Mouse (Mus musculus) liver, embryonic 14.5 days (tissue): Measurements from ENCODE around the gene Gm4707. TPM values are rescaled to one million over a fixed set of nuclear protein-coding genes. Genes with fewer than 3 reads are reported as not detected.

Experiments used
- ATAC-seq: fragments of 200-750 bp; cut with Nextera tagmentation; 2 replicates; pipeline ENCODE4 v1.8.0; 2017; ENCODE audit warnings: moderate number of reproducible peaks, mild to moderate bottlenecking, moderate library complexity; ENCODE audit not compliant: insufficient read depth
- DNase-seq, 3 experiments: peaks; one replicate each; pipeline ENCODE4 v3.0.0-alpha.2; 2012 to 2013; ENCODE audit warnings: low read depth in 3 of 3, low spot score in 3 of 3
- H3K27ac ChIP-seq: fragments of 300-500 bp; sonication (generic); 2 replicates; pipeline ENCODE4 v1.5.1; 2014; ENCODE audit warnings: moderate library complexity, mild to moderate bottlenecking, control low read depth, inconsistent platforms
- H3K27me3 ChIP-seq: fragments of 300-500 bp; sonication (generic); 2 replicates; pipeline ENCODE4 v1.6.1; 2014; ENCODE audit warnings: mild to moderate bottlenecking, low read length, moderate library complexity; ENCODE audit not compliant: control insufficient read depth, insufficient read depth
- H3K36me3 ChIP-seq: fragments of 300-500 bp; sonication (generic); replicated peaks from 2 replicates; pipeline ENCODE4 v1.6.1; 2014; ENCODE audit warnings: low read depth; ENCODE audit not compliant: control insufficient read depth, insufficient read depth
- H3K4me1 ChIP-seq, 2 experiments: fragments of 200-500 bp in 1 of 2; fragments of 300-500 bp in 1 of 2; sonication (generic) in 1 of 2; replicated peaks; 2 replicates each; pipeline ENCODE4 v1.6.1; 2012 to 2014; ENCODE audit warnings: antibody characterized with exemption in 1 of 2, inconsistent platforms in 1 of 2, low read length in 1 of 2; ENCODE audit not compliant: control insufficient read depth in 2 of 2, insufficient read depth in 2 of 2
- H3K4me2 ChIP-seq: fragments of 300-500 bp; sonication (generic); 2 replicates; pipeline ENCODE4 v1.6.1; 2014; ENCODE audit warnings: low read depth, mild to moderate bottlenecking, control low read depth, moderate library complexity
- H3K4me3 ChIP-seq, 2 experiments: fragments of 200-500 bp in 1 of 2; fragments of 300-500 bp in 1 of 2; sonication (generic) in 1 of 2; 2 replicates each; pipeline ENCODE4 v1.5.1; 2012 to 2014; ENCODE audit warnings: low read depth in 2 of 2, low read length in 2 of 2, mild to moderate bottlenecking in 2 of 2, control low read depth in 1 of 2, inconsistent platforms in 1 of 2, moderate library complexity in 1 of 2; ENCODE audit not compliant: insufficient read depth in 1 of 2
- H3K9ac ChIP-seq: fragments of 300-500 bp; sonication (generic); replicated peaks from 2 replicates; pipeline ENCODE4 v1.6.1; 2014; ENCODE audit warnings: mild to moderate bottlenecking, control low read depth, moderate library complexity
- H3K9me3 ChIP-seq: fragments of 300-500 bp; sonication (generic); 2 replicates; pipeline ENCODE4 v1.6.1; 2016; ENCODE audit warnings: low read length, mixed read lengths; ENCODE audit not compliant: control insufficient read depth
- CTCF ChIP-seq: IDR thresholded peaks from 2 replicates; pipeline ENCODE4 v1.5.1; 2016; ENCODE audit warnings: antibody characterized with exemption, low read depth, control low read depth
- EP300 ChIP-seq: IDR thresholded peaks from 2 replicates; pipeline ENCODE4 v1.6.1; 2016; ENCODE audit warnings: antibody characterized with exemption, low read depth
- WGBS: fragments of 180-500 bp; shearing (Covaris S2); extraction: QIAGEN DNeasy Blood & Tissue Kit; methylation state at CpG from one replicate; pipeline ENCODE4 v1.1.7; 2014; ENCODE audit not compliant: insufficient replicate concordance; 5-methylcytosine and 5-hydroxymethylcytosine counted together
- polyA plus RNA-seq, 2 experiments: library from polyadenylated mRNA; depleted of rRNA in 1 of 2; stranded (reverse) in 1 of 2; unstranded in 1 of 2; fragments of >200 nt; fragmentation: Nextera tagmentation in 1 of 2; extraction: Ambion mirVana in 1 of 2; gene quantifications; 2 replicates each; pipeline versions ENCODE4 v1.2.1 to v1.2.3; 2012 to 2014

The Gm4707 gene
- polyA plus RNA-seq, 2 experiments: 0.15 to 0.19 TPM

DNA sequence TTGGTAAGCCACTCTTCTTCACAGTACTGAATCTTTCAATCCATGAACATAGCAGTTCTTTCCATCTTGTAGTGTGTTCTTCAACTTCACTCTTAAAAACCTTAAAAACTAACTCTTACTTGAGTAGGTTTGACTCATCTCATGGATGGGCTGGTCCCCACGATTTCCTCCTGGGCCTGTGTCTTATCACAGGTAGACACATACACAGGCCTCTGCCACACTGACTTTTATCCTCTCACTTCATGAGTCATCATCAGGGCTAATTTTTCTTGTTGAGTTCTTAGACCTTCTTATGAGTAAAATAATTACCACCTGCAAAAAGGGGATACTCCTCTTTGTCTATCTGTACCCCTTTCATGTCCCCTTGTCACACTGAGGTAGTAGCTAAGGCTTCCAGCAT lies 42.7 kb downstream of the Gm4707 start:
- no peak for TF ChIP-seq EP300
- no peak for TF ChIP-seq CTCF
- Histone ChIP-seq H3K27me3 (no peaks in the 10 kb centered on the region), H3K27ac (no peak overlapping the region), H3K4me2 (no peak overlapping the region), H3K36me3 (peaks cover 22% of the 10 kb centered on the region), H3K4me3 (no peak overlapping the region), H3K4me1 (0 out of 4 replicates have a peak, but pooled peaks cover 0 to 2% of the 10 kb centered on the region in 2 experiments), H3K9ac (no peak overlapping the region), H3K9me3 (no peaks in the 10 kb centered on the region)
- WGBS: 49% methylated on average over 1 of the region's 1 CpGs
- ATAC-seq (no peak), DNase-seq (no peak)

Other genes starting within 250 kb of the Gm4707 start
- 13.2 and 17.3 TPM in 2 replicates for gene Emilin2, start 147.9 kb downstream of the Gm4707 start, polyA plus RNA-seq (2012; rRNA removed)
- 24.1 and 27.5 TPM in 2 replicates for gene Emilin2, start 147.9 kb downstream of the Gm4707 start, polyA plus RNA-seq (2014; fragmentation: Nextera tagmentation; extraction: Ambion mirVana)
- 11.7 and 19.9 TPM in 2 replicates for gene Smchd1, start 15.4 kb upstream of the Gm4707 start, polyA plus RNA-seq (2012; rRNA removed)
- gene Smchd1, start 15.4 kb upstream of the Gm4707 start, polyA plus RNA-seq (2014; fragmentation: Nextera tagmentation; extraction: Ambion mirVana): 38.0 and 41.6 TPM in 2 replicates
- 5.5 and 16.1 TPM in 2 replicates for gene Ndc80, start 66.9 kb upstream of the Gm4707 start, polyA plus RNA-seq (2012; rRNA removed)
- 33.3 and 34.2 TPM in 2 replicates for gene Ndc80, start 66.9 kb upstream of the Gm4707 start, polyA plus RNA-seq (2014; fragmentation: Nextera tagmentation; extraction: Ambion mirVana)
- 0.04 TPM in 1 of 2 replicates, not detected in the other for gene Spdya, start 92.1 kb upstream of the Gm4707 start, polyA plus RNA-seq (2012; rRNA removed)
- gene Spdya, start 92.1 kb upstream of the Gm4707 start, polyA plus RNA-seq (2014; fragmentation: Nextera tagmentation; extraction: Ambion mirVana): 0.11 and 0.20 TPM in 2 replicates
- gene Wdr43, start 156.0 kb upstream of the Gm4707 start, polyA plus RNA-seq (2012; rRNA removed): 20.1 and 26.2 TPM in 2 replicates
- 45.5 and 46.3 TPM in 2 replicates for gene Wdr43, start 156.0 kb upstream of the Gm4707 start, polyA plus RNA-seq (2014; fragmentation: Nextera tagmentation; extraction: Ambion mirVana)
- gene Togaram2, start 213.3 kb upstream of the Gm4707 start, polyA plus RNA-seq (2012; rRNA removed): 0.02 and 0.03 TPM in 2 replicates
- gene Togaram2, start 213.3 kb upstream of the Gm4707 start, polyA plus RNA-seq (2014; fragmentation: Nextera tagmentation; extraction: Ambion mirVana): not detected in 2 replicates